Mouse (Mus musculus) left cerebral cortex, adult 8-10 months (tissue): Measurements from ENCODE around the gene Add1. TPM values are rescaled to one million over a fixed set of nuclear protein-coding genes. Genes with fewer than 3 reads are reported as not detected.
"Not testable (repeated sequence)": the region's sequence is repeated elsewhere in the genome, so short reads cannot be mapped to it uniquely, and the experiment has no call there.

Experiments
- DNase-seq, 2 experiments: peaks; one replicate each; pipeline ENCODE4 v3.0.0; 2022; ENCODE audit warnings: low spot score in 2 of 2
- total RNA-seq, 4 experiments: library from RNA; stranded (reverse); gene quantifications; 2 replicates each; pipeline ENCODE4 v1.2.4; 2022

Add1 gene
- total RNA-seq, 4 experiments from 2014 or later: 396 to 434 (median 416) TPM

DNA sequence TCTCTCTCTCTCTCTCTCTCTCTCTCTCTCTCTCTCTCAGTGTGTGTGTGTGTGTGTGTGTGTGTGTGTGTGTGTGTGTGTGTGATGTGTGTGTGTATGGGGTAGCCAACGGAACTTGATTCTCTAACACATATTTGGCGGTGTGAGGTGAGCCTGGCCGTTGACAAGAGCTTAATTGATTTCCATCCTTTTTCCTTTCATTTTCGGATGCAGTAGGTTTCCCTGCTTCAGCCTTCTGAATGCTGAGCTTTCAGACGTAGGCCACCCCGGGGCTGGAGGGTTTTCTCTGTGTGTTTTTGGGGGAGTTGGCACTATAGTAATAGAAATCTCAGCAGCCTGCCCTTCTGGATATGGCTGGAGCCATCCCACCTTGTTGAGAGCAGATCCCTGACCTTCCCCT is 23.2 kb upstream of the Add1 start:
- no peak for DNase-seq

DNA sequence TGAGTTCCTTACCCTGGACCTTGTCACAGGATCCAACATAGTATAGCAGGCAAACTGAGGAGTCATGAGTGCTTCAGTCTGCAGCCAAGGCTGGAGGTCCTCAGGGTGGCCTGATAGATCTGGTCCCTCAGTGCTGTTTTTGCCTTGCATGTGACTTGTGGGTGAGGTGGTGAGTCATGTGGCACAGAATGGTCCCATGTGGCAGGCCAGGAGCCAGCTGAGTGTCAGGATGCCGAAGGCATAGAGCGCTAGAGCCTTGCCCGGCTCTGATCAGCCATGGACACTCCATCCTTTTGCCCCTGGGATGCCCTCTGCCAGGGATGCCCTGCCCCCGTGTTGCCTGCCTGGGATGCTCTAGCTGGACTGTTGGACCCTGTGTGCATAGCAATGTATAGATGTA is 21.6 kb upstream of the Add1 start:
- DNase-seq: no peak

DNA sequence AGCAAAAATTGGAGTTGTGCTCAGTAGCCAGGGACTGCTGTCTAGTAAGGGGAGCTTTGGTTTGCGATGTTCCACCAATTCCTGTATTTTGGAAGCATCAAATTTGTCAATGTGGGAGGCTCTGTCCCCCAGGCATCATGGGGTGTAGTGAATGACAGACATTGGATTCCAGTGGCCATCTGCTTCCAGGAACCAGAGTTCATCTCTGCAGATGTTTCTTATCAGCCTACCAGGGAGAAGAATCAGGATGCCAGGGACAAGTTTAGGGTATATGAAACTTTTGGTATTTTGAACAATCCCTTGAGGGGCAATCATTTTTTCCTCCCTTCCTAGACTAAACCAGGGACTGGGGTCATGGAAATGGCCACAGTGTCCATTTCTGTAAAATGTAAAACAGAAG is 9.6 kb upstream of the Add1 start:
- no peak for DNase-seq

DNA sequence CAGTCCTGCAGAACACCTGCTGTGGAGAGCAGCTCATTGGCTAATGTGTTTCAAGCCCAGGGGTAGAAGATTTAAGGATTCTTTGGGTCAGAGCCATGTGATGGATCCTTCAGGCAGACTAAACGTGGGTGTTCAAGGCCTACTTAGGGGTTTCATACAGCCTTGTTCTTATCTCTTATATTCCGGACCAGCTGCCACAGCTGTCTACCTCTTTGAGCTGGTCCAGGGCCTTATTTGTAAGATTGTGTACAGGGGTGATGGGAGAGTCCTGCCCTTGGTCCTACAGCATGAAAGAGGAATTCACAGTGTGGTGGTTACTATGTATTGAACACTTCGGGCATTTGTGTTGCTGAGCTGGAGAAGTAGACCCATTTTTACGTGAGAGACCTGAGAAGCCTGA is 9.2 kb upstream of the Add1 start:
- no peak for DNase-seq

DNA sequence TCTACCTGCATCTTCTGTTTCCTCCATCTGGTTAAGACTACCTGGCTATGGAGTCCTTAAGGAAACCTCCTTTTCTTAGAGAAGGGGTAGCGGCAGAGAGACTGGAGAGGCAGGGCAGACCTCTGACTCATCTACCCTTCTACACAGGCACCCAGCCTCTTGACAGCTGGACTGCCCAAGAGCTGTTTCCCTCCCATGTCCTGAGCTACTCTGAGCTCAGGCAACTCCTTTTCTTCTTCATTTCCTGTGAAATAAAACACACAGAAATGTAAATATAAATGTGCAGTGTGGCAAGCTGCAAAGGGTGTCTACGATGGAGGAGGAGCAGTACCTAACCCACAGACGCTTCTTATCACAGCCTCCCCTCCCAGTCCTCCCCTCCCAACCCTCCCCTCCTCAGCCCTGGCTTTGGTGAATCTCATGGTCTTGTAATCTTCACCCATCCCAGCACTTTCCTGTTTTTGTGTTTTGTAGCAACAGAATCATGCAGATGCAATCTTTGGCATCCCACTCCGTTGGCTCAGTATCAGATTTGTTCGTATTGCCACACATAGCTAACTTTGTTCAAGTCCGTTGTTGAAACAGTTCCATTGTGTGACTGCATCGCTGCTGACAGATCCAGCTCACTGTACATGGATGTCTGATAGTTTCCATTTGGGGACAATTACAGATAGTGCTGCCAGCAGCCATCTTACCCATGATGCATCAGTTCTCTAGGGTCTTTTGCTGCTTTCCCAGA is 7.8 kb upstream of the Add1 start:
- peak in 1 of 2 experiments; percentile 62 for DNase-seq

DNA sequence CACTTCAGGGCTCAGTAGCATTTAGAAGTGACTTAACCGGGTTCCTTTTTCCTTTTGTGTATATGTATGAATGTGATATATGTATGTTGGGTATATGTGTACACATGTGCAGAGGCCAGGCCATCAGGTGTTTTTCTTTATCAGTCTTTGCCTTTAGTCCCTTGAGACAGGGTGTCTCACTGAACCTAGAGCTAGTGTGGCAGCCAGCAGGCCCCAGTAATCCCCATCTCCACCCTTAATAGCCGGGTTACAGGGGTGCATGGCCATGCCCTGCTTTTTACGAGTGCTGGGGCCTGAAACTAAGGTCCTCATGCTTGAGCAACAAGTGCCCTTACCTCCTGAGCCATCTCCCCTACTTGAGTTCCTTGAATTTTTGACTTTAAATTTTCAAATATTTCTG is 1.9 kb upstream of the Add1 start:
- DNase-seq: no peak

DNA sequence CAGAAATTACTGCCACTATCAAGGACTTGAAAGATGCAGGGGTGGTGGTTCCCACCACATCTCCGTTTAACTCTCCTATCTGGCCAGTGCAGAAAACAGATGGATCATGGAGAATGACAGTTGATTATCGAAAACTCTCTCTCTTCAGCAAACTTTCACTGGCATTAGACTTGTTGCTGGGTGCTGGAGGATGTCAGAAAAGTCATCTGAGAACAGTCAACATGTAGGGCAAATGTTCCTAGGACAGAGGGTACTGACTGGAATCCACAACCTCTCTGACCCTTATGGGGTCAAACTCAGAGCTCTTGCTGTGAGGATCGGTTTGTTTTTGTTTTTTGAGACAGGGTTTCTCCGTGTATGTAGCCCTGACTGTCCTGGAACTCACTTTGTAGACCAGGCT is 896 bp upstream of the Add1 start:
- not testable (repeated sequence) for DNase-seq

DNA sequence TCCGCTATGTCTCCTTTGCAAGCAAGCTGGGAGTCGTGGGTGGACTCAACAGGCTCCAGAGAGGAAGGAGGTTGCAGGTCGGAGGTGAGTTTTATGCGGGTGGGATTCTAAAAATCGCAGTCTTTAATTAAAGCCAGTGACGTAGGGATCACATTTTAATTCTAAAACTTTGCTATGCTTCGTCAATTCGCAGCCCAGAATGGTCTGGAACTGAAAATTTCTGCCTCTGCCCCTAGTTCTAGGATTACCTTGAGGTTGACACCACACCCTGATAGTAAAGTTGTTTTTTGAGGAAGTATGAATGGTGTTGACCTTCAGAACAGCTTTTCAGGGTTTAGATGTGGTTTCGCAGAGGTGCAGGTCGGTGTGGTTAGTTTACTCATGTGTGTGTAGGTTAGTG is 1.3 kb downstream of the Add1 start:
- no peak for DNase-seq

DNA sequence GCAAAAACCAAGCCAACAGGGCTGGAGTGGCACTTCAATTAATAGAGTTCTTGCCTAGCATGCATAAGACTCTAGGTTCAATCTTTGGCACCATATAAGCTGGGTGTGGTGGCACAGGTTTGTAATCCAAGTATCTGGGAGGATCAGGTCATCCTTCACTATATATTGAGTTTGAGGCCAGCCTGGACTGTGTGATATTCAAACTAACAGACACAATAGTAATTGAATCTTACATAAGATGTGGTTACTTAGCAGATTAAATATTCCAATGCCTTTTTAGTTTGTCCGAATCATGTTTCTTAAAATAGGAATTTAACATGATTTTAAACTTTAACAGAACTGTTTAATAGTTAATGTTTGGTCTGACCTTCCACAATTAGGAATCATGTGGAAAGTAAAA is 2.8 kb downstream of the Add1 start:
- no peak for DNase-seq

DNA sequence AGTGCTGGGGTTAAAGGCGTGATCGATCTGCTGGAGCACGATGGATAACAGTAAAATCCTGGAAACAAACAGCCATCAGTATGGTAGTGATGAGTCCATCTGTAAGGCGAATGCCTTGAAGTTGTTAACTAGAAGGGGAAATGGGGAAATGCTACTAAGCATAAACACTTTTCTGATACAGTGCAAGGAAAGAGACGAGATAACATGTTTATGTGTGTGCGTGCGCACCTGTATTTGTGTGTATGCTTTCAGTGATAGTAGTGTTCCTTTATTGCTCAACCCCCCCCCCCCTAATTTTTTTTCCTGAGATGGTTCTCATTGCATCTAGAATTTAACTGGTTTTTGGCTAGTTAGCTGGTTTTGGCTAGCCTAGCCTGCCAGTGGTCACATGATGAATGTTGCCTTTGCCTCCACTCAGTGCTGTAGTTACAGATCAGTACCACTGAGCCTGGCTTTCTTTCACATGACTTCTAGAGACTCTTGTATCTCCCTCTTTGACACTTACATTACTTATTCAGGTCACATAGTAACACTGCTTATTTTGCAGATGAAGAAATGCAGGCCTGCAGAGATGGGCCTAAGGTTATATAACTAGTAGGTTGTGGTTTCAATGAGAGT is 4.7 kb downstream of the Add1 start:
- DNase-seq: no peak

DNA sequence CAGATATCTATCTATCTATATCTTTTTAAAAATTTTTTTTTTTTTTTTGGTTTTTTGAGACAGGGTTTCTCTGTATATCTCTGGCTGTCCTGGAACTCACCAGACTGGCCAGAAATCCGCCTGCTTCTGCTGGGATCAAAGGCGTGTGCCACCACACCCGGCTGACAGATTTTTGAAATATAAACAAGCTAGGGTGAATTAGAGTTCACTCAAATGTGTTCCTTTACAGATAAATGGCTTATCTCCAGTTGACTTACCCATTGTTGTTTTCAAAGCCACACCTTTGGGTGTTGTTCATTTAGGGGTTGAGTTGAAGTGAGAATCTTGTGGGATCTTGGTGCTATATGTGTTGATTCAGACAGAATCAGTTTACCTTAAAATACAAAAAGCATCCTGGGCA is 5.9 kb downstream of the Add1 start:
- DNase-seq: no peak

DNA sequence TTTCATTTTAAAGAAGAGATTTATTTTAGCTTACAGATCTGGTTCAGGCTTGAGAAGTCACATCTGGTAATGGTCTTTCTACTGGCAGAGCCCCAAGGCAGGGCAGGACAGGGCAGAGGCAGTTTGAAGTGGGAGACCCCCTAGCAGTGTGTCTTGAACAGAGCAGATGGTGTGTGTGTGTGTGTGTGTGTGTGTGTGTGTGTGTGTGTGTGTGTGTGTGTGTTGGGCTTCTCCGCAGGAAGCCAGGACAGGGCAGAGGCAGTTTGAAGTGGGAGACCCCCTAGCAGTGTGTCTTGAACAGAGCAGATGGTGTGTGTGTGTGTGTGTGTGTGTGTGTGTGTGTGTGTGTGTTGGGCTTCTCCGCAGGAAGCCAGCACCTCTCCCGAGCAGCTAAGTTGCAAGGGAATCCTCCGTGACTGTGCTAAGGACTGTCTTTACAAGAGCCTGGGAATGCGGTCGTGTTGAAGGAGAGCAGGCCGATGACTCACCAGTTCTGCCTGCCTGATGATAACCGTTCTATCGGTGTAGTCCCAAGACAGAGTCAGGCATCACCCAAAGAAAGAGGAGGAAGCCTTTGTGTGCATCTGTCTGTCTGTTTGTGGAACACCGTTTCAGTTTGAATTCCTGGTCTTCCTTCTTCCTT is 8.3 kb downstream of the Add1 start:
- peak; percentile 19 to 70 for DNase-seq

DNA sequence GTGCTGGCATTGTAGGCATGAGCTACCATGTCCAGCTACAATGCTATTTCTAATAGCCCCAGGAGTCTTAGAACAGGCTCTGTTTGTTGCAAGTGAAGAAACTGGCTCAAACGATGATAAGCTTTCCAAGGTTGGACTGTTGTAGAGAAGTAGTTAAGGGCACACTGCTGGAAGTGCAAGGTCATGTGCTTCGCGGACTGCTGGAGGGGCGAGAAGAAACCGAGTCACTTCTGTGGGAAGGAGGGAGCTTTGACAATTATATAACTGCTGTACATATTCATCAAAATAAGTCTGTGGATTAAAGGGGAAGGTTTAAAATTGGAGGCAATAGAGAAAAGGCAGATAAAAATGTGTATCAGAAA is 8.8 kb downstream of the Add1 start:
- DNase-seq: no peak

DNA sequence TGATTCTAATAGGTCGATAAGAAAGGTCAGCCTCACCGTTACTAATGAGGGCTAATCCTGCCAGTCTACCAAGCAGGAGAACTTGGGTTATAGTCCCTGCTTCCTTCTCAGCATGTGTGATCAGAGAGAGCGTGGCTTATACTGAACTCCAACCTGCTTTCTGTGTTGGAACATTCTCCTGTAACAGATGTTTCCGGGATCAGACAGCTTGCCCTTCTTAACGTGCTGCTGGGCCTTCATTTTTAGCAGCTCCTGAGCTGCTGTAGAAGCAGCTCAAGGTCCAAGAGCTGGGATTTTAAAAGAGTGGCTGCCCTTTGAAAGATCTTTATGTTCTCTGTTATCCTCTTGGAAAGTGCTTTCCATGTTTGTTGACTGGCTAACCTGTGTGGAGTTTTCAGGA is 11.8 kb downstream of the Add1 start:
- DNase-seq: no peak

DNA sequence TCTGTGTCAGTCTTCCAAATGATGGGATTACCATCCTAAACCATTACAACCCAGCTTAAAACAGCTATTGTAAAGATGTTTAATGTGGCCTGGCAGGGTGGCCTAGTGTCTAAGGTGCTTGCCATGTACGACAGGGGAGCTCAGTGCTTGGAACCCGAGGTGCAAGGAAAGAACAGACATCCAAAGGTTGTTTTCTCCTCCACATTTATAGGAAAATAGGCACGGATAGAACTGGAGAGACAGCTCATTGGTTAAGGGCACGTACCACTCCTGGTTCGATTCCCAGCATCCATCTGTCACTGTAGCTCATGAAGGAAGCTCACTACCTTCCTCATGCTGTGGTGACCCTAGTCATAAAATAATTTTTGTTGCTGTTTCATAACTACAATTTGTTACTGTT is 14.4 kb downstream of the Add1 start:
- DNase-seq: no peak

DNA sequence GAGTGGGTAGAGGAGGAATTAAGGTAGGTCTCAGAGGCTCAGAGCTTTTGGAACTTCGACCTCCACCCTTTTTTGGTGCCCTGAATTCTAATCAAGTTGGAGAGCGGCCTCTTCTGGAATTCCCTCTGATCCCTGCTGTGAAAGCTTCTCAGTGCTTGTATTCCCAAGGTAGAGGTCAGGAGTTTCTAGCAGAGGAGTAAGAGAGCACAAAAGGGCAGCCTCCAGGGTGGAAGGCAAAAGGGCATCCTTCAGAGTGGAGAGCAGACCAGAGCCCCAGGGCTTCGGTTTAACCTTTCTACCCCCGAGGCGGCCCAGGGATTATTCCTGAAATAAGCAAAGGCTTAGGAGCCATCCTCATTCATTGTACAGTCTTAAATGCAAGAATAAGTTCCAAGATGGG is 16.6 kb downstream of the Add1 start:
- no peak for DNase-seq

DNA sequence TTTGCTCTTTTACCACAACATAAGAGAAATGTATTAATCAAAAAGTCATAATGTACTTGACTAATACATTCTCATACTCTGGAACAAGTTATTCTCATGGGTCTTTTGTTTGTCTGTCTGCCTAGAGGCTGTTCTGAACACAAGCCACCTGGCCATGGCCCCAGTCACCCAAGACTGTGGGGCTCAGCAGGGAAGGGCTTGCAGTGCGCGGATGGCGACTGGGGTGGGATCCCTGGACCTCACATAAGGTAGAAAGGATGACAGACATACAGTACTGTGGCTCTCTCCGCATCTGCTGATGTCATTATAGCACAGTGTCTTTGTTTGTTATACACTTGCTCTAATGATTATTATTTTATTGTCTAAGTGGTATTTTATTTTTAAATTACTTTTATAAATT is 17.2 kb downstream of the Add1 start:
- DNase-seq: no peak

DNA sequence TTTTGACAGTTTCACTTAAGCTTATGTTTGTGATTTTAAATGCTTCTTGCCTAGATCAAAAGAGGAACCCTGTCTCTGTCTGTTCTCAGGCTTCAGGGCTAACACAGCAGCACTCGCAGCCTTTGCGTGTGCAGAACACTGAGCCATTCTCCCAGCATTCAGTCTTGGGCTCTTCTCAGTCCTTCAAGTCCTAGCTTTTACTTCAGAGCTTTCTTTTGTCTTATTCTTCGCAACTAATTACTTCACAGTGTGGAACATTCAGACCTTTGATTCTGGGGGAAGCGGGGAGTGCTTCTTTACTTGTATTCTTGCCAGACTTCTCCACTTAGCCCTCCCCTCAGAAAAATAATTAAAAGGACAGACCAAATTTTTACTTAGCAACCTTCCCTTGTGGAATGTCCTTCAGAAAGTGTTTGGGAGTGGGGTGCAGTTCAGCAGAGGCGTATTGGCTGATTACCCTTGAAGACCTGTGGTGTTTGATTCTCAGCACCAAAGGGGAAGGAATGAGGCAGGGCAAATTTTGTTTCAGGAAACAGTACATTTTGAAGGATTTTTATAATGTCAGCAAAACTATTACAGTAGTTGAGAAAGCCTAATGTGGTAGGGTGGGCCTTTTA is 18.0 kb downstream of the Add1 start:
- DNase-seq: no peak

DNA sequence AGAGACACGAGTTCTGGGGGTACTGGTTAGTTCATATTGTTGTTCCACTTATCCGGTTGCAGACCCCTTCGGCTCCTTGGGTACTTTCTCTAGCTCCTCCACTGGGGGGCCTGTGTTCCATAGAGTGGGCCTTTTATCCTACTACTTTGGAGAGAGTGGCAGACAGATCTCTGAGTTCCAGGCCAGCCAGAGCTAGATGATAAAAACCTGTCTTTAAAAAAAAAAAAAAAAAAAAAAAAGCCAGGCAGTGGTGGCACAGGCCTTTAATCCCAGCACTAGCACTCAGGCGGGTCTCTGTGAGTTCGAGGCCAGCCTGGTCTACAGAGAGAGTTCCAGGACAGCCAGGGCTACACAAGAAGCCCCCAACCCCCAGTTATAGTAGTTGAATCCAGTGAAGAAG is 18.8 kb downstream of the Add1 start:
- not testable (repeated sequence) for DNase-seq

DNA sequence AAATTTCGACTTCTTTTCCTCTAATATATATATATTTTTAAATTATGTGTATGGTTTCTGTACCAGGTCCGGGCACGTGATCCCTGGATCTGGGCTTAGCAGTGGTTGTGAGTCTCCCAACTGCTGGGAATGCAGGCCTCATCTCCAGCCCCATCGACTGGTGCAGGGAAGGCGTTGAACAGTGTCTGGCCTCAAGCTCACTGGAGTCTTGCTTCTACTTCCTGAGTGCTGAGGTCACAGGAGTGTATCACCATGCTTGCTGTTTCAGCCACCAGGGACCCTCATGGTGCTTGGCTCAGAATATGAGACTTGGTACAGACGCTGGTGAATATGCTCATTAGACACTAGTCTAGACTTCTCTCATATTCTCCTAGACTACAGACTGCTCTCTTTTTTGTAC is 19.2 kb downstream of the Add1 start:
- DNase-seq: no peak

DNA sequence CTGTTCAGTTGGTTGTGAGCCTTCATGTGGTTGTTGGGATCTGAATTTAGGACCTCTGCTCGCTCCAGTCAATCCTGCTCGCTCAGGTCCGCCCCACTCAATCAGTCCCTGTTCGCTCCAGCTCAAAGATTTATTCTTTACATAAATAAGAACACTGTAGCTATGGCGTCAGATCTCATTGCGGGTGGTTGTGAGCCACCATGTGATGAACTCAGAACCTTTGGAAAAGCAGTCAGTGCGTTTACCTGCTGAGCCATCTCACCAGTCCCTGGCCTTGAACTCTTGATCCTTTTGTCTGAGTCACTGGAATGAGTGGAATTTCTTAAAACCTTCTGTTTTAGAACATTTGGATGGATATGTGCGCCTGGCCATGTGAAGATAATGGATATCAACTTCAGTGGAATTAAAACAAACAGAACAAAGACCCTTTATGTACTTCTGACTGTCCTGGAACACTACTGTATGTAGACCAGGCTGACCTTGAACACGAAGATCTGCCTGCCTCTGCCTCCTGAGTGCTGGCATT is 19.8 kb downstream of the Add1 start:
- no peak for DNase-seq

DNA sequence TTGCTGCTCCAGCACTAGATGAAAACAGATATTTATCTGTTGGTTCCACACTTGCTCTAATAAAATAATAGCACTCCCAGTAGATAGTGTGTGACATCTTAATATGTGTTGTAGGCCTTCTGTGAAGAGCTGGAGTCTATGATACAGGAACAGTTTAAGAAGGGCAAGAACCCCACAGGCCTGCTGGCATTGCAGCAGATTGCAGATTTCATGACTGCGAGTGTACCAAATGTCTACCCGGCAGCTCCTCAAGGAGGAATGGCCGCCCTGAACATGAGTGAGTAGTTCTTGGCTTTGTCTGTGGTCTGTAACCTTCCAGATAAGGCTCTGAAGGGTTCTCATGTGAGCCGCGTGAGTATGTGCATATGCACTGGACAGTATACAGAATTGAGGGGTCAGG is 31.1 kb downstream of the Add1 start:
- DNase-seq: no peak
